Mouse (Mus musculus) hematopoietic multipotent progenitor cell, adult 10-12 weeks (in vitro differentiated cells): ENCODE results near the gene Ddx20. TPM values are rescaled to one million over a fixed set of nuclear protein-coding genes. Genes with fewer than 3 reads are reported as not detected.

ENCODE experiments used
- polyA plus RNA-seq: library from polyadenylated mRNA; stranded (reverse); fragments of >175 nt; gene quantifications from 2 replicates; pipeline ENCODE4 v1.2.3, GENCODE M21; 2012; ENCODE audit warnings: low replicate concordance

Gene Ddx20
- polyA plus RNA-seq, result 7.0 and 10.0 TPM in 2 replicates

DNA sequence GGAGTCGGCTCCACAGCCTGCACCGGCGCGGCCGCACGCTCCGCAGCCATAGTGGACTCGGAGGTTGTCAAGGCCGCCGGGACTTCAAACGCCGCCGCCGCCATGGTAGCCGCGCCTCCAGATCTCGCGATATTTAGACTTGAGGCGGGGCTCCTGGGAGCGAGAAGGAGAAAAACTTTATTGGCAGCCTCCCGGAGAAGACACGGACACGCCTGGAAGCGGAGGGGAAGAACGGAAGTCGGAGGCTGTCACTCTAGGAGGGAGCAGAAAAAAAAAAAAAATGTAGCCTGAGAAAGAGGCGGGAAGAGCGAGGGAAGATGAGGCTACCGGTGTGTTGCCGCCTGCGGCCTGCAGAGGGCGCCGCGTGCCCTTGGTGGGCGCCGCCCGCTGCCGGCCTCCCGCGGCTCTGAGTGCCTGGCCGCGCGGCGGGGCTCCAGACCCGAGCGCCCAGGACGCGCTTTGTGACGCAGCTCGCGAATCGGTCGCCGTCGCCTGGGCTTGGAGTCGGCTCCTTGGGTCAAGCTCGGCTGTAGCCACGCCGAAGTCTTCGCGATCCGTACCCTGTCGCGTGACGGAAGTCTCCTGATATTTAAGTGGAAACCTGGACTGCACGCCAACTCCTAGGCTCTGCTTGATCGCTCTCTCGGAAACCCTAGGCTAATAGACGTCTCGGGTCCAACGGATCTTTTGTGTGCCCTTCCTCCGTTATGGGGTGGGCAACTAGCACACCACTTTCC lies at the start of gene Ddx20:
Gene Ddx20, minus strand, starts transcription at position 251 of the 737 bp plus-strand sequence.

DNA sequence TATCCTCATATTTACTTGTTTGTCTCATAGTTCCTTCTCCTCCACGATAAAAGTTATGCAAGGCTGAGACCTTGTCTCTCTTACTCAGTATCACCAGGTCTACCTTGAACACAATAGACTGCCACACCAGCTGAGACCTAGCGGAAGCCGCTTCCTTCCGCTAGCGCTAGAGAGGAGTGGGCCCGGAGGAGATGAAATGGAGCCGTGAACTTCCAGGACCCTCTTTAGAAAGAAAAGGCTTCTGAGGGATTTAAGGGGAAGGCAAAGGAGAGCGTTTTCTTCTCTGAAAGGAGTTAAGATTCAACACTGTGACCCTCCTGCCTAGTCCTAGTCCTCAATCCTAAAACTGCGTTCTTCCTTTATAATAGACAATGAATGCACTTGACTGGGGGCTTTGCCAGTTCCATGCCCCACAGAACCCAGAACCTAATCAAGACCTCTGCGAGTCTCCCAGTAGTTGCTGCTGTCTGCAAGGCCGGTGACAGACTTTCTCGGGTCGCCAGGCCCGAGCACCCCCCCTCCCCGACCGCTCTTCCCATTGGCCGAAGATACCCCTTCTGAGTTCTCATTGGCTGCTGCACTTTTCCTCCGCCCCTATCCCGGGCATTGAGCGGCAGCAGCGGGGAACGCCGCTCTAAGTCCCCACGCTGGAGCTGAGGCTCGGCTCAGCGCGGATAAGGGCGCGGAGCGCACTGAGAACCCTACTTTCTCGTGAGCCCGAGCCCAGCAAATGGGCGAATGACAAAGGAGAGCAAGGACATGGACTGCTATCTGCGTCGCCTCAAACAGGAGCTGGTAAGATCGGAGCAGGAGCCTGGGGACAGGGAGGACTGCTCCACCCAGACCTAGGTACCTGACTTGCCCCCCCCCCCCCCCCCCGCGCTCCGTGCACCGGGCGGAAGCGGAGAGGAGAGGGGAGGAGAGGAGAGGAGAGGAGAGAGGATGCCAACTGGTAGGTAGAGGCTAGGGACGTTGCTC lies 16.9 kb upstream of the Ddx20 start, which contains the start of gene Inka2:
Gene Inka2, plus strand, starts transcription at position 569 of the 978 bp plus-strand sequence.

Other genes with a start within 250 kb of the Ddx20 start
- 0.20 TPM in 1 of 2 replicates, not detected in the other for gene Kcnd3, start 235.2 kb downstream of the Ddx20 start, polyA plus RNA-seq
- gene Inka2, start 17.0 kb upstream of the Ddx20 start, polyA plus RNA-seq, result 0.74 and 0.77 TPM in 2 replicates
- 13.7 and 35.1 TPM in 2 replicates for gene Rap1a, start 113.8 kb upstream of the Ddx20 start, polyA plus RNA-seq
- 0.16 and 0.17 TPM in 2 replicates for gene Adora3, start 183.3 kb upstream of the Ddx20 start, polyA plus RNA-seq
- not detected in 2 replicates for gene Tmigd3, start 183.3 kb upstream of the Ddx20 start, polyA plus RNA-seq
- 6.1 and 7.3 TPM in 2 replicates for gene I830077J02Rik, start 245.1 kb upstream of the Ddx20 start, polyA plus RNA-seq